Mouse (Mus musculus) olfactory bulb, adult 2 months (tissue): ENCODE data around the gene Tnnt2. TPM values are rescaled to one million over a fixed set of nuclear protein-coding genes. Genes with fewer than 3 reads are reported as not detected.
A peak's percentile ranks its signal among the peaks of the same experiment; 100 is the strongest.

Experiments used
- H3K27ac ChIP-seq: fragments of 200-500 bp; 2 replicates; pipeline ENCODE4 v1.5.1; 2012; ENCODE audit warnings: low read depth, low read length; ENCODE audit not compliant: insufficient read depth
- H3K4me1 ChIP-seq: fragments of 200-500 bp; 2 replicates; pipeline ENCODE4 v1.6.1; 2012; ENCODE audit warnings: low read length; ENCODE audit not compliant: control insufficient read depth, insufficient read depth
- H3K4me3 ChIP-seq: fragments of 200-500 bp; 2 replicates; pipeline ENCODE4 v1.5.1; 2012; ENCODE audit warnings: mild to moderate bottlenecking, low read depth, low read length, moderate library complexity; ENCODE audit not compliant: insufficient read depth
- CTCF ChIP-seq: fragments of 200-500 bp; IDR thresholded peaks from 2 replicates; pipeline ENCODE4 v1.5.1; 2012; ENCODE audit warnings: low read depth, mild to moderate bottlenecking, low read length, moderate library complexity; ENCODE audit not compliant: insufficient read depth
- POLR2A ChIP-seq: fragments of 200-500 bp; IDR thresholded peaks from 2 replicates; pipeline ENCODE4 v1.6.1; 2012; ENCODE audit warnings: mild to moderate bottlenecking, low read depth, low read length, moderate library complexity; ENCODE audit not compliant: insufficient read depth
- WGBS: fragments of 180-500 bp; shearing (Covaris S2); methylation state at CpG from one replicate; pipeline ENCODE4 v1.1.7; 2018; 5-methylcytosine and 5-hydroxymethylcytosine counted together
- polyA plus RNA-seq: library from polyadenylated mRNA; stranded (reverse); fragments of >200 nt; gene quantifications from 2 replicates; pipeline ENCODE4 v1.2.4, GENCODE M21; 2012; ENCODE audit warnings: low replicate concordance; ENCODE audit not compliant: missing spikeins, insufficient read depth, insufficient read length

Tnnt2 gene
- polyA plus RNA-seq, 1 experiment: not detected

- TF ChIP-seq POLR2A (no peak), CTCF (no peak)
- Histone ChIP-seq H3K27ac (no peak overlapping the region), H3K4me3 (no peak overlapping the region), H3K4me1 (peaks cover 16% of the 10 kb centered on the region)
- WGBS: 82% methylated on average over 8 of the region's 8 CpGs
Measured at GRCm38 (mm10) chr1:135799109-135799627, 37.0 kb upstream of the Tnnt2 start.

- WGBS: 70% methylated on average over 8 of the region's 8 CpGs
- peaks cover 9% of the 10 kb centered on the region; the same call in 1 of the 2 replicates for H3K4me1 ChIP-seq
- no peak overlapping the region for H3K4me3 ChIP-seq
- no peak overlapping the region for H3K27ac ChIP-seq
- TF ChIP-seq CTCF (no peak), POLR2A (no peak)
Measured at GRCm38 (mm10) chr1:135800192-135800950, 35.8 kb upstream of the Tnnt2 start.

GRCm38 (mm10) chr1:135807546-135807945, 28.6 kb upstream of the Tnnt2 start:
- Histone ChIP-seq H3K4me3 (no peak overlapping the region), H3K27ac (no peak overlapping the region), H3K4me1 (no peaks in the 10 kb centered on the region; the same call in 1 of the 2 replicates)
- no peak for TF ChIP-seq CTCF
- no peak for TF ChIP-seq POLR2A
- 84% methylated on average over 10 of the region's 10 CpGs for WGBS

GRCm38 (mm10) chr1:135810180-135810579, 26.0 kb upstream of the Tnnt2 start:
- no peak overlapping the region for H3K4me3 ChIP-seq
- no peak for TF ChIP-seq CTCF
- TF ChIP-seq POLR2A: no peak
- H3K4me1 ChIP-seq: peaks cover 10% of the 10 kb centered on the region
- 96% methylated on average over 2 of the region's 2 CpGs for WGBS
- H3K27ac ChIP-seq: no peak overlapping the region

- Histone ChIP-seq H3K4me1 (peaks cover 10% of the 10 kb centered on the region), H3K27ac (no peak overlapping the region), H3K4me3 (no peak overlapping the region)
- 40% methylated on average over 7 of the region's 7 CpGs for WGBS
- TF ChIP-seq CTCF: peak; percentile 74
- TF ChIP-seq POLR2A: no peak
Measured at GRCm38 (mm10) chr1:135811016-135811646, 25.0 kb upstream of the Tnnt2 start.

GRCm38 (mm10) chr1:135812205-135812604, 23.9 kb upstream of the Tnnt2 start:
- TF ChIP-seq POLR2A (no peak), CTCF (no peak)
- no peak overlapping the region for H3K27ac ChIP-seq
- peaks cover 10% of the 10 kb centered on the region for H3K4me1 ChIP-seq
- 77% methylated on average over 3 of the region's 3 CpGs for WGBS
- H3K4me3 ChIP-seq: no peak overlapping the region

GRCm38 (mm10) chr1:135812618-135813017, 23.5 kb upstream of the Tnnt2 start:
- TF ChIP-seq POLR2A: no peak
- TF ChIP-seq CTCF: no peak
- 66% methylated on average over 2 of the region's 2 CpGs for WGBS
- Histone ChIP-seq H3K27ac (no peak overlapping the region), H3K4me1 (peaks cover 10% of the 10 kb centered on the region), H3K4me3 (no peak overlapping the region)

GRCm38 (mm10) chr1:135813071-135813470, 23.1 kb upstream of the Tnnt2 start:
- Histone ChIP-seq H3K4me3 (no peak overlapping the region), H3K27ac (no peak overlapping the region), H3K4me1 (peaks cover 10% of the 10 kb centered on the region)
- TF ChIP-seq POLR2A (no peak), CTCF (no peak)
- 65% methylated on average over 4 of the region's 4 CpGs for WGBS

- 64% methylated on average over 5 of the region's 5 CpGs for WGBS
- Histone ChIP-seq H3K27ac (no peak overlapping the region), H3K4me1 (peaks cover 16% of the 10 kb centered on the region), H3K4me3 (no peak overlapping the region)
- TF ChIP-seq POLR2A: no peak
- no peak for TF ChIP-seq CTCF
Measured at GRCm38 (mm10) chr1:135813687-135814395, 22.3 kb upstream of the Tnnt2 start.
